Mouse (Mus musculus): Measurements from ENCODE around the gene Atp6v0a2. TPM values are rescaled to one million over a fixed set of nuclear protein-coding genes. Genes with fewer than 3 reads are reported as not detected.
"Not testable (repeated sequence)": the region's sequence is repeated elsewhere in the genome, so short reads cannot be mapped to it uniquely, and the experiment has no call there.

Atp6v0a2 gene
- 10 to 100 TPM; 25.9 to 27.4 TPM for total RNA-seq (2021)
- long read RNA-seq, experiment 1, full-length matches to known transcripts = 5 of 14 reads
- long read RNA-seq, experiment 1, partial matches to known transcripts = 2 of 14 reads
- long read RNA-seq, experiment 1, other reads (novel, unspliced or antisense) = 7 of 14 reads
- long read RNA-seq, experiment 2, full-length matches to known transcripts = 18 of 30 reads
- long read RNA-seq, experiment 2, partial matches to known transcripts = 2 of 30 reads
- long read RNA-seq, experiment 2, other reads (novel, unspliced or antisense) = 10 of 30 reads

GRCm38 (mm10) chr5:124628448-124629363, at the start of gene Atp6v0a2:
Gene Atp6v0a2, plus strand, starts transcription at chr5:124628576.
- peak; percentile 94 for DNase-seq

- peak; percentile 92 for DNase-seq
These were observed 49.6 kb upstream of the Atp6v0a2 start, which contains the start of the genes Eif2b1 and Gtf2h3 for GRCm38 (mm10) chr5:124578633-124579317. Gene Eif2b1, minus strand, starts transcription at chr5:124579131. Gene Gtf2h3, plus strand, starts transcription at chr5:124579140.

- DNase-seq = no peak
These were observed 45.9 kb upstream of the Atp6v0a2 start for GRCm38 (mm10) chr5:124582515-124582914.

GRCm38 (mm10) chr5:124592768-124593167, 35.6 kb upstream of the Atp6v0a2 start:
- DNase-seq = no peak

GRCm38 (mm10) chr5:124598224-124599174, 29.9 kb upstream of the Atp6v0a2 start:
- peak; percentile 93 for DNase-seq

GRCm38 (mm10) chr5:124599726-124600125, 28.6 kb upstream of the Atp6v0a2 start:
- not testable (repeated sequence) for DNase-seq

GRCm38 (mm10) chr5:124602349-124602748, 26.0 kb upstream of the Atp6v0a2 start:
- DNase-seq = no peak

GRCm38 (mm10) chr5:124604296-124604695, 24.1 kb upstream of the Atp6v0a2 start:
- no peak for DNase-seq

- no peak for DNase-seq
These were observed 23.2 kb upstream of the Atp6v0a2 start for GRCm38 (mm10) chr5:124605041-124605622.

GRCm38 (mm10) chr5:124610965-124611364, 17.4 kb upstream of the Atp6v0a2 start:
- DNase-seq = no peak

- no peak for DNase-seq
These were observed 13.7 kb upstream of the Atp6v0a2 start for GRCm38 (mm10) chr5:124614709-124615108.

GRCm38 (mm10) chr5:124618711-124619110, 9.7 kb upstream of the Atp6v0a2 start:
- DNase-seq = no peak

GRCm38 (mm10) chr5:124621362-124621761, 7.0 kb upstream of the Atp6v0a2 start:
- no peak for DNase-seq

GRCm38 (mm10) chr5:124622890-124623289, 5.5 kb upstream of the Atp6v0a2 start:
- no peak for DNase-seq

- no peak for DNase-seq
These were observed 4.1 kb upstream of the Atp6v0a2 start for GRCm38 (mm10) chr5:124624291-124624690.

GRCm38 (mm10) chr5:124629641-124630040, 1.3 kb downstream of the Atp6v0a2 start:
- DNase-seq = no peak

GRCm38 (mm10) chr5:124631685-124632084, 3.3 kb downstream of the Atp6v0a2 start:
- DNase-seq = no peak

GRCm38 (mm10) chr5:124632461-124632860, 4.1 kb downstream of the Atp6v0a2 start:
- no peak for DNase-seq

- DNase-seq = no peak
These were observed 5.0 kb downstream of the Atp6v0a2 start for GRCm38 (mm10) chr5:124633425-124633824.

- not testable (repeated sequence) for DNase-seq
These were observed 6.7 kb downstream of the Atp6v0a2 start for GRCm38 (mm10) chr5:124635068-124635467.

- DNase-seq = no peak
These were observed 7.8 kb downstream of the Atp6v0a2 start for GRCm38 (mm10) chr5:124636139-124636538.

Measured in gastrocnemius, postnatal 25 days (tissue).